Mouse (Mus musculus) adrenal gland (tissue): ENCODE measurements around the gene Nlk.
"Not testable (repeated sequence)": the region's sequence is repeated elsewhere in the genome, so short reads cannot be mapped to it uniquely, and the experiment has no call there.

Experiments used
- intact Hi-C: fragments of 180-260 bp; cut with DNase I; formaldehyde crosslinking; loops from one replicate; pipeline ENCODE4 v1.15.1; 2025

Nlk gene

GRCm38 (mm10) chr11:78691201-78691600, 6.0 kb downstream of the Nlk start:
- intact Hi-C loops, result loop anchor here (10.0 kb wide), 1 partner anchor 86 kb away; no protein-coding TSS in a partner anchor

- intact Hi-C loops, result loop anchor here (10.0 kb wide), 1 partner anchor 86 kb away; no protein-coding TSS in a partner anchor
These were observed 6.6 kb downstream of the Nlk start for GRCm38 (mm10) chr11:78690547-78690946.

DNA sequence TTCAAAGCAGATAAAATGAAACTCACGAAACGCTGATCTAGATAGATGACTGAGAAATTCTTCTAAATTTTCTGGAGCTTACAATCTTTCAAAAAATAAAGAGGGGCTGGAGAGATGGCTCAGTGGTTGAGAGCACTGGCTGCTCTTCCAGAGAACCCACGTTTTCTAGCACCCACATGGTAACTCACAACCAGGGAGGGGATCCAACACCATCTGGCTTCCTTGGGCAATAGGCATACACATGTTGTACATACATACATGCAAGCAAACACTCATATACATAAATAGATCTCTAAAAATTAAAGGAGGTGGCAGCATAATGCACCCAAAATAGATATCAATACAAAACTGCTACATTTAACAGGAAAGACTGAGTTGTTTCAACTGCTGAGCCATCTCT, 16.1 kb downstream of the Nlk start:
- intact Hi-C loops, result no loop called here

DNA sequence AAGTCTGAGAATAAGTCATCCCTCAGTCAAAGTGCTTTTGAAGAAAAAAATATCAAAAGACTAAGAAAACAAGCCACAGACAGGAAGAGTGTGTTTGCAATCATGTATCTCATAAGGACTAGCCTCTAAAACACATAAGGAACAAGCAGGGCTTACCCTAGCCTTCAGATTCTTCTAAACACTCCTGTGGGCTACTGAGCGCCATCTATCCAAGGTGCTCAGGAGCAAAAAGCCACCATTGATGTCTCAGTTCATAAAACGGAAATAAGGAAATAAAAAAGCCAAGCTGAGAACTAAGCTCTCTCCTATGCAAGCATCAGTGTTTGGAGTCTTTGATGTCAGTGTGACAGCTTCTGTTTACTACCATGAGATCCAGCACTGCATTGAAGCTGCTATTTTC, 18.4 kb downstream of the Nlk start:
- intact Hi-C loops, result no loop called here

DNA sequence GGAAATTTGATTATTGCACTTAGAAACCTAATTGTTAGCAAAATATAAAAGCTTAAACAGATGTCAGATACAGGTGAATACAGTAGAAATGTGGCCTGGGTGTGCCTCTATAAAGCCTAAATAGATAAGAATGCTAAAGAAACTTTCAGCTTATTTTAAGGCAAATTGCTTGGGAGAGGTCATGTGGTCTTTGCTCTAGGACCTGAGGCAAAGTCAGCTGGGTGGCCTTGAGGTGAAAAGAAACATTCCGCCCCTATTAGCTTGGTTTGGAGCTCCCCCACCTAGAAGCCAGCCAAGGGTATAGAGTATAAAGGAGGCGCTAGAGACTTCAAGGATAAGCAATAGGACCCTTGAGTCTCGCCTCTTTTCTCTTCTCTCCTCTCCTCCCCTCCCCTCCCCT, 28.5 kb downstream of the Nlk start:
- intact Hi-C loops, result no loop called here

- intact Hi-C loops, result no loop called here
These were observed 32.3 kb downstream of the Nlk start for GRCm38 (mm10) chr11:78664853-78665252.

GRCm38 (mm10) chr11:78663916-78664315, 33.3 kb downstream of the Nlk start:
- intact Hi-C loops, result no loop called here

DNA sequence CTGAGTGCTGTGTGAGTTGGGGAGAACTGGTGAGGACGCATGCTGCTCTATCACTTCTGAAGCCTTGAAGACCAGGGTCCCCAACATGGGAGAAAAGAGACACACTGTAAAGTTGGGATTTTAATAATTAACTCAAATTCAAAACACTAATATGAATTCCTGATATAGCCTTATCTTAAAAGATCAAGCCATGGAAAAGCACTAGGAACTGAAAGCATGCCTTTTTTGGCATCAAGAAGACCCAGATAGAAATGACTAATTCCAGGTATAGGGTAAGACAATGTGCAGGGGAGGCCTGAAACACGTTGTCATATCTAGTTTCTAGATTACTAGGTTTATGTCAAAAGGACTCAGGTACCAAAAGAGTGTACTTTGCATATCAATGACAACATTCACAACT, 48.0 kb downstream of the Nlk start:
- intact Hi-C loops, result no loop called here

GRCm38 (mm10) chr11:78648405-78648804, 48.8 kb downstream of the Nlk start:
- intact Hi-C loops, result not testable (repeated sequence)

GRCm38 (mm10) chr11:78643746-78644145, 53.4 kb downstream of the Nlk start:
- intact Hi-C loops, result no loop called here

- intact Hi-C loops, result no loop called here
These were observed 55.0 kb downstream of the Nlk start for GRCm38 (mm10) chr11:78642151-78642550.

DNA sequence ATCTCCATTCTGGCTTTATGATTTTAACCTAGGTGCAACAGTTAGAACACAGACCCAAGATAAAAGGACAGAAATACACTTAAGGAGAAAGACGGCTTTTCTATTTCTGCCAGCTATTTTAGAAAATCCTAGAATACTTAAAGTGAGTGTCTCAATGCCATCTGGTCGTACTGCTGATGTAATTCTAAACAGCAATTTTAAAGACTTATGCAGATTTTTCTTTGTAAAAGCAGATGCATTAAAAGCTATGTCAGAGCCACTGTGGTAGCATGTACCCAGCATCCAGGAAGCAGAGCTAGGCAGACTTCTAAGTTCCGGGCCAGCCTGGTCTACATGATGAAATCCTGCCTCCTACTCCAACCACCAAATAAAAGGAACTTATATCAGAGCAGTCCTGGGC, 56.1 kb downstream of the Nlk start:
- intact Hi-C loops, result no loop called here

GRCm38 (mm10) chr11:78632782-78633181, 64.4 kb downstream of the Nlk start:
- intact Hi-C loops, result no loop called here

DNA sequence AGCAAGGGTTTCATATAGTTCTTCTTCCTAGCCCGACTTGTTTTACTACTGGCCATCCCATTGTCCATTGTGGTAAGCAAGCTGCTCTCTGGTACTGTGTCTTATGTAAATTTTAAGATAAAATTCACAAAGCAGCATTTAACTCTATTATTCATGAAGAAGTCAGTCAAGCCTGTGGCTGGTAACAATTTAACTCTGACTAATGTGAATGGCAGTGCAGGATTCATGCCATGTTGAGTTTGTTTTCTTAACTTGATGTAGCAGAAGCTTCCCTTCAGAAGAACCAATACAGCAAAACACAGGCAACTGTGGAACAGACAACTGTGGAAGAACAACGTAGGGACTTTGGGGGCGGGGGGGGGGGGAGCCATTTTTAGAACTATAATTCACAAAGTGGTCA, 68.3 kb downstream of the Nlk start:
- intact Hi-C loops, result no loop called here

DNA sequence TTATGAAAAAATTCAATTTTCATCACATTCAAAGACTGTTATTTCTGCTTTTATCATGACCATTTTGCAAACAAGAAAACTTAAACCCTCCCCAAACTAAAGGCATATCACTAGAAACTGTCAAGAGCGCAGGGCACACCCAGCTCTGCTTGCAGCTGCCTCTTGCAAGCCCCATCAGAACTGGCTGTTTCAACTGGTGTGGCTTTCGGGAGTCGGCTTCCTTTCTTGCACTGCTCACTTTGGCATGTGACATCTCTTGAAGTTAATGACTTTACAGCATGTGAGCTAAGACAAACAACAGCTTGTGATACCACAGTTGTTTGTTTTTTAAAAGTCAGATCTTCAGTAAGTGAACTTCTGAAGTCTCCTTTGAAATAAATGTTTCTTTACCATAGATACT, 72.8 kb downstream of the Nlk start:
- intact Hi-C loops, result no loop called here

DNA sequence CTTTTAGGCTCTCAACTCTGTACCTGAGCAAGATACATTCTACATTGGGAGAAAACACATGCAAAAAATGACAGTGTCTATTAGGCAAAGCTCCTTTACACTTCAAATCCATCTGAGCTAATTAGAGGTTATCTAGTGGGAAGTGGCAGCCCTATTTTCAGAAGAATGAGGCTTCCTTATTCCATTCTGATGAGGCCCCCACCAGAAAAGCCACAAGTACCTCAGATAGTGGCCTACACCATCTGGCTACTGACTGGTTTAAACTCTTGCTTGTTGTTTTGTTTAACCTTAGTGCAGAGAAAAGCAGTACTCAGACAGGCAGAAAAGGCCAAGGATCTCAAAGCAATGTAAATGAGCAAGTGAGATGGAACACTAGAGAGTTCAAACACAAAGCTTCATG, 75.2 kb downstream of the Nlk start:
- intact Hi-C loops, result no loop called here

DNA sequence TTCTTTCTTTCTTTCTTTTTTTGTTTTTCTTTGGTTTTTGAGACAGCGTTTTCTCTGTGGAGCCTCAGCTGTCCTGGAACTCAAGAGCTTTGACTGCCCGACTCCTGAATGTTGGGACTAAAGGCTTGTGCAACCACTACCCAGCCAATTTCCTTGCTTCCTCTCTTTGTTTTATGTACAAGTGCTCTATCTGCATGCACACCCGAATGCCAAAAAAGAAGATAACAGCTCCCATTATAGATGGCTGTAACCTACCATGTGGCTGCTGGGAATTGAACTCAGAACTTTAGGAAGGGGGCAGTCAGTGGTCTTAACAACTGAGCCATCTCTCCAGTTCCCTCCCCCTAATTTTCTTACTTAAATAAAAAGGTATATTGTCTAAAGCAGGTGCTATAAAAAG, 77.0 kb downstream of the Nlk start:
- intact Hi-C loops, result no loop called here

- intact Hi-C loops, result no loop called here
These were observed 85.9 kb downstream of the Nlk start for GRCm38 (mm10) chr11:78611273-78611672.

DNA sequence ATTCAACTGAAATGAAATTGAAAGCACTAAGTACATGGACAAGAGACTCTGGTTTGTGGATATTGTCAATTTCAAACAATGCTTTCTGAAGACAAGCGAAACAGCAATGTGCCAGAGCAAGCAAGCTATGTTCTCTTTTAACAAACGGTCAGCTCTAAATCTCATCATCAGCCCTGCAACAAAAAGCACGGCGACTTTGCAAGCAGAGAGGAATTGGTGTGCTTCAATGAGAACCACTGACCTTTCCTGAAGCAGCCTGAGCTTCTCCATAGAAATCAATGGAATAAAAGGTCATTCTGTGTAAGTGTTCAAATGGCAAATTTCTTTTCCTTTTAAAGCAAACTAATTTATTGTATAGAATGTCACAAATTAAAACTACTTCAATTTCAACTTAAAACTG, 87.5 kb downstream of the Nlk start:
- intact Hi-C loops, result loop anchor here (10.0 kb wide), 1 partner anchor 85 kb away; the partner anchor contains the start of gene Nlk

- intact Hi-C loops, result loop anchor here (10.0 kb wide), 1 partner anchor 90 kb away; the partner anchor contains the start of gene Nlk
These were observed 92.3 kb downstream of the Nlk start for GRCm38 (mm10) chr11:78604826-78605225.

DNA sequence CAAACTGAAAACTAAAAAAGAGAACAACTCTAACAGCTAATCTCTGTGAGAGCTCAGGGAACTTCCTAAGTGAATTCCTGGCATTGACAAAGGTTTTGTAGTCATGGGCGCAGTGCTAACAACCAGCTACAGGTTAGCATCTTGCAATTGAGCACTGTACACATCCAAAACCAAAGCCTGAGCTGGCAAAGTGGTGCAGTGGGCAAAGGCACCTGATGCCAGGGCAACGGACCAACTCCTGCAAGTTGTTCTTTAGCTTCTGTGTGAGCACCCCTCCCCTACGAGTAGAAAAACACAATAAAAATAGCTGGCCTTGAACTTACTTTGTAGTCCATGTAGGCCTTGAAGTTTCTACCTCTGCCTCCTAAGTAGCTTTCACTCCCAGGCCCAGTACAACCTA, 94.4 kb downstream of the Nlk start:
- intact Hi-C loops, result loop anchor here (10.0 kb wide), 1 partner anchor 92 kb away; the partner anchor contains the start of gene Nlk

DNA sequence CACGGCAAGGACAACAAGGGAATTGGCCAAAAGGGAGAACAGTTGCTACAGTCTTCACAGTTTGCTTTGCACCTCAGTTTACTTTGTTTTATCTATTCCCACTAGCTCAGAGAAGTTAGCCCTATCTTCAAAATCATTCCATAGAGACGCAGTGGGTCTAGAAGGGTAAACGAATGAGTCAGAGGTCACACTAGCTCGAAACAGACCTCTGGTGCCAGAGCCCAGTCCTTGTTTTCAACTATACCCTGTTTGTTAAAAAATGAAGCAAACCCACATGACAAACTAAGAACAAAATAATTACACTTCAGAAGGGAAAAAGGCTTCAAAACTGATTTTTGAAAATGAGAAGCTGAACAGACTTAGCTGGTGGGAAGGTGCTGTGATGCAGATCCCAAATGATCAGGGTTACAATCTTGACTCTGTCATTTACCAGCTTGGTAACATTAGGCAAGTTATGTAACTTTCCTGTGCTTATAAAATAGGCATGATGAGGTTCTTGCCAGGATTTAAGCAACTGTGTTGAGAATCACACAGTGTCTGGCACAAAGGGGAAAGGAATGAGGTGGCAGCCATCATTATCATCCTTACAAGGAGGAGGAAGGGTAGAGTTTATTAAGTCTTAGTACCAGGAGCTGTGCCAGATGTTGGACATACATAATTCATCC, 96.1 kb downstream of the Nlk start:
- intact Hi-C loops, result loop anchor here (10.0 kb wide), 1 partner anchor 94 kb away; the partner anchor contains the start of gene Nlk

DNA sequence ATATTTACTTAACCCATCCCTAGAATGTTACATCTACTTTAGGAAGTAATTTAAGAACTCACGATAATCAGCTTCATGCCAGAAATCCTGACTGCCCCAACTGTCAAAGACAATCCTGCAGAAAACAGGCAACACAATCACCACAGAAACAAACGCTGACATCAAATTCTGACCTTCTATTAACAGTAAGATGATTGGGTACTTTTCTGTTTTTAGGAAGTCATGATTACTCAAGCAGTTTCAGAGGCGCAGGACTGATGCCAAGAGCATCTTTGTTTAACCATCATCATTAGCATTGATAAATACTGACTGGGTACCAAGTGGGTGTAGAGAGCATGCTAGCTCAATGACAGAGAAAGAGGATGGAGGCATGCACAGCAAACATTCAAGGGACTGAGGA, 96.7 kb downstream of the Nlk start:
- intact Hi-C loops, result loop anchor here (10.0 kb wide), 1 partner anchor 94 kb away; the partner anchor contains the start of gene Nlk
